Mouse (Mus musculus) liver, embryonic 14.5 days (tissue): ENCODE measurements at regions not wholly inside any gene's neighbourhood (a gene's known extent, or its start where the extent isn't known, plus 50 kb on each side); places are given as distances from the start of the nearest gene placed in this dataset.

Source experiments
- CTCF ChIP-seq: IDR thresholded peaks from 2 replicates; pipeline ENCODE4 v1.5.1; 2016; ENCODE audit warnings: antibody characterized with exemption, low read depth, control low read depth
- EP300 ChIP-seq: IDR thresholded peaks from 2 replicates; pipeline ENCODE4 v1.6.1; 2016; ENCODE audit warnings: antibody characterized with exemption, low read depth

GRCm38 (mm10) chr5:126475761-126476160 is 765.8 kb upstream of the Tmem132c start:
- TF ChIP-seq CTCF (no peak), EP300 (no peak)
